Mouse (Mus musculus) liver, embryonic 14 days (tissue): ENCODE results near the gene Celf1. TPM values are rescaled to one million over a fixed set of nuclear protein-coding genes. Genes with fewer than 3 reads are reported as not detected.

ENCODE experiments used
- polyA plus RNA-seq: library from polyadenylated mRNA; depleted of rRNA; stranded (reverse); fragments of >200 nt; gene quantifications from 2 replicates; pipeline ENCODE4 v1.2.3, GENCODE M21; 2012; rRNA removed

Celf1 gene
- 37.1 and 43.9 TPM in 2 replicates for polyA plus RNA-seq

GRCm38 (mm10) chr2:90940233-90941229 is at the start of gene Celf1:
TSS of gene Celf1 (plus strand) at chr2:90940382.

GRCm38 (mm10) chr2:90904076-90904855 is 35.9 kb upstream of the Celf1 start, which contains the start of the genes Kbtbd4 and Ndufs3:
TSS of gene Kbtbd4 (plus strand) at chr2:90904740.
TSS of gene Ndufs3 (minus strand) at chr2:90904827.

GRCm38 (mm10) chr2:91035385-91035784 is 95.2 kb downstream of the Celf1 start, which contains the start of gene Rapsn:
TSS of gene Rapsn (plus strand) at chr2:91035620.

GRCm38 (mm10) chr2:91053934-91054382 is 113.8 kb downstream of the Celf1 start, which contains the start of gene Psmc3:
TSS of gene Psmc3 (plus strand) at chr2:91054009.

Other genes starting within 250 kb of the Celf1 start
- 26.6 and 30.6 TPM in 2 replicates for gene Fnbp4, start 195.0 kb upstream of the Celf1 start, polyA plus RNA-seq
- 0.03 and 0.05 TPM in 2 replicates for gene Agbl2, start 157.7 kb upstream of the Celf1 start, polyA plus RNA-seq
- gene Mtch2, start 93.2 kb upstream of the Celf1 start, polyA plus RNA-seq, result 51.7 and 60.8 TPM in 2 replicates
- 1.4 and 1.5 TPM in 2 replicates for gene C1qtnf4, start 54.5 kb upstream of the Celf1 start, polyA plus RNA-seq
- 8.2 and 9.9 TPM in 2 replicates for gene Kbtbd4, start 35.6 kb upstream of the Celf1 start, polyA plus RNA-seq
- 77.1 and 89.1 TPM in 2 replicates for gene Ndufs3, start 35.6 kb upstream of the Celf1 start, polyA plus RNA-seq
- 0.50 and 0.96 TPM in 2 replicates for gene Rapsn, start 95.2 kb downstream of the Celf1 start, polyA plus RNA-seq
- gene Psmc3, start 113.6 kb downstream of the Celf1 start, polyA plus RNA-seq, result 134 and 150 TPM in 2 replicates
- 10.0 and 11.2 TPM in 2 replicates for gene Slc39a13, start 130.0 kb downstream of the Celf1 start, polyA plus RNA-seq
- gene Spi1, start 142.0 kb downstream of the Celf1 start, polyA plus RNA-seq, result 16.8 and 21.6 TPM in 2 replicates
- 0.05 and 0.06 TPM in 2 replicates for gene Mybpc3, start 177.8 kb downstream of the Celf1 start, polyA plus RNA-seq
- gene Madd, start 243.5 kb downstream of the Celf1 start, polyA plus RNA-seq, result 7.3 and 7.9 TPM in 2 replicates